Mouse (Mus musculus) heart, adult 2 months (tissue): Measurements from ENCODE around the gene Slc17a2. TPM values are rescaled to one million over a fixed set of nuclear protein-coding genes. Genes with fewer than 3 reads are reported as not detected.
"Not testable (repeated sequence)": the region's sequence is repeated elsewhere in the genome, so short reads cannot be mapped to it uniquely, and the experiment has no call there.

ENCODE experiments used
- DNase-seq, 2 experiments: peaks; one replicate each; pipeline ENCODE4 v3.0.0; 2021
- H3K27ac ChIP-seq: fragments of 200-600 bp; 2 replicates; pipeline ENCODE4 v1.8.1; 2022
- H3K27me3 ChIP-seq: fragments of 200-500 bp; 2 replicates; pipeline ENCODE4 v1.6.1; 2012; ENCODE audit warnings: mild to moderate bottlenecking, low read length, inconsistent platforms, mixed read lengths; ENCODE audit not compliant: control insufficient read depth, insufficient read depth
- H3K36me3 ChIP-seq: fragments of 200-500 bp; 2 replicates; pipeline ENCODE4 v1.6.1; 2012; ENCODE audit warnings: low read length, inconsistent platforms; ENCODE audit not compliant: control insufficient read depth, insufficient read depth
- H3K4me1 ChIP-seq: fragments of 200-500 bp; 2 replicates; pipeline ENCODE4 v1.6.1; 2011; ENCODE audit warnings: low read length; ENCODE audit not compliant: control insufficient read depth, insufficient read depth
- H3K4me3 ChIP-seq: fragments of 200-600 bp; 2 replicates; pipeline ENCODE4 v1.8.1; 2022
- H3K79me2 ChIP-seq: fragments of 200-500 bp; replicated peaks from 2 replicates; pipeline ENCODE4 v1.6.1; 2012; ENCODE audit warnings: mild to moderate bottlenecking, inconsistent platforms, low read length, moderate library complexity, mixed read lengths; ENCODE audit not compliant: control insufficient read depth, insufficient read depth
- H3K9ac ChIP-seq: fragments of 200-500 bp; 2 replicates; pipeline ENCODE4 v1.6.1; 2012; ENCODE audit warnings: low read depth, mild to moderate bottlenecking, control low read depth, inconsistent platforms, low read length, mixed read lengths
- CTCF ChIP-seq: fragments of 200-600 bp; IDR thresholded peaks from 2 replicates; pipeline ENCODE4 v1.8.1; 2022; ENCODE audit warnings: antibody characterized with exemption, mild to moderate bottlenecking, moderate library complexity
- EP300 ChIP-seq: fragments of 200-500 bp; IDR thresholded peaks from 2 replicates; pipeline ENCODE4 v1.6.1; 2011; ENCODE audit warnings: low read depth, low read length, control low read depth; ENCODE audit not compliant: insufficient read depth
- POLR2A ChIP-seq: fragments of 200-500 bp; IDR thresholded peaks from 2 replicates; pipeline ENCODE4 v1.6.1; 2011; ENCODE audit warnings: mild to moderate bottlenecking, low read depth, low read length, control low read depth; ENCODE audit not compliant: insufficient read depth
- WGBS: fragments of 180-500 bp; shearing (Covaris S2); methylation state at CpG from one replicate; pipeline ENCODE4 v1.1.7; 2018; 5-methylcytosine and 5-hydroxymethylcytosine counted together
- intact Hi-C: fragments of 180-260 bp; cut with DNase I; formaldehyde crosslinking; loops from one replicate; pipeline ENCODE4 v1.15.1; 2025
- polyA plus RNA-seq: library from polyadenylated mRNA; depleted of rRNA; stranded (reverse); fragments of >200 nt; gene quantifications from 2 replicates; pipeline ENCODE4 v1.2.3, GENCODE M21; 2012
- total RNA-seq, 2 experiments: library from RNA; stranded (reverse); gene quantifications; 2 replicates each; pipeline ENCODE4 v1.2.3; 2021

The Slc17a2 gene
- total and polyA plus RNA-seq, 3 experiments: 0.06 TPM; not detected in 2

DNA sequence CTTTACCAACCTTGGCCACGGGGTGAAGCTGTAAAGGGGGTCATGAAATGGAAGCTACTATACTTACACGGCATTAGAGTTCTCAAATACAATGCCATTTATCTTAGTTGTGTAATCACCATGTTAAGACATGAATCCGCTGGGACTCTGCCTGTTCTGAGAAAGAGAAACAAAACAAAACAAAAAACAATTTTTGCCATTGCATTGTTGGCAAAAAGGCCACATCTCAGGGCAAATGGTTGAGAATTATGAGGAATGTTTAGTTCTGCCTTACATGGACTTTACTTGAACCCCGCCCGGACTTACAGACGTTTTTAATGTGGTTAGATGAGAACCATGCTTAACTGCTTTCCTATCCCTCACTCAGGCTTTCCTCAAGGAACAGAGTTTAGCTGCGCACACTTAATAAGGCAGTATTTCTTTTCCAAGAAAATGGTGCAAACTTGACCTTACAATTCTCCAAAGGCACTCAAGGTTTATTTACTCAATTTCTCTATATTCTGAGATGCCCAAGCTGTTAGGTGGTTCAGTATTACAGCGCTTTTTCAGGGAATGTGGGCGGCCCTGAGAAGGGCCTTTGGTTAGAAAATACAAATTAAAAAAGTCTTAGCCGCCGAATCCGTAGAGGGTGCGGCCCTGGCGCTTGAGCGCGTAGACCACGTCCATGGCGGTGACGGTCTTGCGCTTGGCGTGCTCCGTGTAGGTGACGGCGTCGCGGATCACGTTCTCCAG, 46.4 kb upstream of the Slc17a2 start:
- Histone ChIP-seq H3K79me2 (no peaks in the 10 kb centered on the region), H3K36me3 (peaks cover 2% of the 10 kb centered on the region), H3K4me3 (peak overlapping the region; percentile 56), H3K27me3 (no peaks in the 10 kb centered on the region), H3K9ac (peak overlapping the region; percentile 67; the same call in 1 of the 2 replicates), H3K4me1 (peaks cover 1% of the 10 kb centered on the region), H3K27ac (peak overlapping the region; percentile 59)
- TF ChIP-seq POLR2A: no peak
- TF ChIP-seq EP300: no peak
- no peak for TF ChIP-seq CTCF
- intact Hi-C loops: loop anchor here (5.0 to 10.0 kb wide), 2 partner anchors 338 to 396 kb away; partner anchors contain the start of genes Abt1 and Zfp322a
- 5% methylated on average over 23 of the region's 27 CpGs for WGBS
- DNase-seq: no peak

DNA sequence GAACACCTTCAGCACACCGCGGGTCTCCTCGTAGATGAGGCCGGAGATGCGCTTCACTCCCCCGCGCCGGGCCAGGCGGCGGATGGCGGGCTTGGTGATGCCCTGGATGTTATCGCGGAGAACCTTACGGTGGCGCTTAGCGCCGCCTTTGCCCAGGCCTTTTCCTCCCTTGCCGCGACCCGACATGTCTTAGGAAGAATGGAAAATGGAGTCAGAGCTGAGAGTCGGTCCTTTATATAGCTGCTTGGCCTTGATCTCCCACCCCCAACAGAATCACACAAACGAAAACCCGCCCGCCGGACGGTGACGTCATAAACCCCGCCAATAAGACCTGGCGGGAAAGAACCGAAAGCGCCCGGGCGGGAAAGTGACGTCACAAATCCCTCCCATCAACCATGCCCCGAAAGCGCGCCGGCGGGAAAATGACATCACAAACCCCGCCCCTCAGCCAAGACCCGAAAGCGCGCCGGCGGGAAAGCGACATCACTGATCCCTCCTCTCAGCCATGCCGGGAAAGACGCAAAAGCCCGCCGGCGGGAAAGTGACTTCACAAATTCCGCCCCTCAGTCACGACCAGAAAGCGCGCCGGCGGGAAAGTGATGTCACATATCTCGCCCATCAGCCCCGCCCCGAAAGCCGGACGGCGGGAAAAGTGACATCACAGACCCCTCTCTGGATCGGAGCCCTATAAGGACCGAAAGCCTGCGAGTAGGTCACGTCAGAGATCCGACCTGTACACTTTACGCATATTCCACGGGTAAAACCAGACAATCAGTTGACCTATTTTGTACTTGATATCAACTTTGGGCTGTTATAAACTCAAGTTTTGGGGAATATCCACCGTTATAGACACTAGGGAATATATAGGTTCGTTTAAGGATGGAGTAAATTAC, 45.6 kb upstream of the Slc17a2 start, which contains the start of gene Hist1h4a:
TSS of gene Hist1h4a (minus strand) at position 259 of the 893 bp plus-strand sequence.
- Histone ChIP-seq H3K4me1 (peaks cover 1% of the 10 kb centered on the region), H3K4me3 (peak within 1 kb of the TSS; percentile 56), H3K27me3 (no peaks in the 10 kb centered on the region), H3K27ac (peak within 1 kb of the TSS; percentile 76), H3K36me3 (peaks cover 2% of the 10 kb centered on the region), H3K9ac (peak within 1 kb of the TSS; percentile 68), H3K79me2 (no peaks in the 10 kb centered on the region)
- intact Hi-C loops: loop anchor here (5.0 to 10.0 kb wide), 2 partner anchors 339 to 396 kb away; partner anchors contain the start of genes Abt1 and Zfp322a
- TF ChIP-seq CTCF (no peak), EP300 (0 out of 2 replicates have a peak, but pooled peaks have one; percentile 41), POLR2A (peak; percentile 89)
- WGBS: under 1% methylated on average over 62 of the region's 72 CpGs
- DNase-seq: peak; percentile 96 to 97

GRCm38 (mm10) chr13:23761871-23762821, 44.6 kb upstream of the Slc17a2 start, which contains the start of gene Hist1h3a:
Gene Hist1h3a (minus strand): TSS chr13:23762386.
- intact Hi-C loops: loop anchor here (5.0 to 10.0 kb wide), 2 partner anchors 340 to 397 kb away; partner anchors contain the start of genes Abt1 and Zfp322a
- DNase-seq: peak; percentile 69 to 73

DNA sequence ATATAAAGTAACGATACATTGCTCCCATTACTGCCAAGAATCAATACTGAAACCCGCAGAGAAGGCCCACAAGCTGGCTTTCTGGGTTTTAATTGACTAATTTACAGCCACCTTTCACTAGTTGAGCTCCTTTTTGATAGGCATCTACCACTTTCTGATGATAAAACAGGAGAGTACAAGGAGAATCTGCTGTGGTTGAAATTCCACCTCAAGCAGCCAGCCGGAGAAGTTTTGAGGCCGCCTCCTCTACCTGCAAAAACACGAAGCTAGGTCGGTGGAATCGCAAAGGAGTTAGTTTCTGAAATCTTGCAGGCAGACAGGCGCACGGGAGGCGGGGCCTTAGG, 43.6 kb upstream of the Slc17a2 start:
- Histone ChIP-seq H3K4me3 (peak overlapping the region; percentile 66), H3K36me3 (peaks cover 2% of the 10 kb centered on the region), H3K27me3 (no peaks in the 10 kb centered on the region), H3K4me1 (no peaks in the 10 kb centered on the region), H3K79me2 (no peaks in the 10 kb centered on the region), H3K27ac (peak overlapping the region; percentile 30; the same call in 1 of the 2 replicates), H3K9ac (no peak overlapping the region)
- intact Hi-C loops: loop anchor here (5.0 to 10.0 kb wide), 2 partner anchors 341 to 398 kb away; partner anchors contain the start of genes Abt1 and Zfp322a
- WGBS: 4% methylated on average over 10 of the region's 10 CpGs
- DNase-seq: no peak
- no peak for TF ChIP-seq POLR2A

More at GRCm38 (mm10) chr13:23761871-23762821, 44.6 kb upstream of the Slc17a2 start, which contains the start of gene Hist1h3a:
- H3K9ac ChIP-seq: peak within 1 kb of the TSS; percentile 68
- H3K36me3 ChIP-seq, H3K79me2 ChIP-seq, H3K27me3 ChIP-seq, H3K4me1 ChIP-seq: not testable (repeated sequence)
- H3K27ac ChIP-seq: peak within 1 kb of the TSS; percentile 76
- peak; percentile 76 for TF ChIP-seq POLR2A
- WGBS: 1% methylated on average over 32 of the region's 52 CpGs
- H3K4me3 ChIP-seq: peak within 1 kb of the TSS; percentile 66
